Mouse (Mus musculus): ENCODE data around the gene Fgfr2. TPM values are rescaled to one million over a fixed set of nuclear protein-coding genes. Genes with fewer than 3 reads are reported as not detected.

The Fgfr2 gene
- polyA plus RNA-seq, 1 experiment: 52.3 TPM

- TF ChIP-seq POLR2A (IDR thresholded peaks at IDR 0.05; ENCODE audit: borderline replicate concordance, extremely low read depth, insufficient read depth, insufficient read length, poor library complexity, severe bottlenecking): no peak
- TF ChIP-seq CTCF (IDR thresholded peaks at IDR 0.05; ENCODE audit: borderline replicate concordance, extremely low read depth, insufficient read depth, insufficient read length): no peak
- DNase-seq (ENCODE audit: low read depth): no peak
Measured at GRCm38 (mm10) chr7:131778271-131778985, 1344.7 kb downstream of the Fgfr2 start.

DNA sequence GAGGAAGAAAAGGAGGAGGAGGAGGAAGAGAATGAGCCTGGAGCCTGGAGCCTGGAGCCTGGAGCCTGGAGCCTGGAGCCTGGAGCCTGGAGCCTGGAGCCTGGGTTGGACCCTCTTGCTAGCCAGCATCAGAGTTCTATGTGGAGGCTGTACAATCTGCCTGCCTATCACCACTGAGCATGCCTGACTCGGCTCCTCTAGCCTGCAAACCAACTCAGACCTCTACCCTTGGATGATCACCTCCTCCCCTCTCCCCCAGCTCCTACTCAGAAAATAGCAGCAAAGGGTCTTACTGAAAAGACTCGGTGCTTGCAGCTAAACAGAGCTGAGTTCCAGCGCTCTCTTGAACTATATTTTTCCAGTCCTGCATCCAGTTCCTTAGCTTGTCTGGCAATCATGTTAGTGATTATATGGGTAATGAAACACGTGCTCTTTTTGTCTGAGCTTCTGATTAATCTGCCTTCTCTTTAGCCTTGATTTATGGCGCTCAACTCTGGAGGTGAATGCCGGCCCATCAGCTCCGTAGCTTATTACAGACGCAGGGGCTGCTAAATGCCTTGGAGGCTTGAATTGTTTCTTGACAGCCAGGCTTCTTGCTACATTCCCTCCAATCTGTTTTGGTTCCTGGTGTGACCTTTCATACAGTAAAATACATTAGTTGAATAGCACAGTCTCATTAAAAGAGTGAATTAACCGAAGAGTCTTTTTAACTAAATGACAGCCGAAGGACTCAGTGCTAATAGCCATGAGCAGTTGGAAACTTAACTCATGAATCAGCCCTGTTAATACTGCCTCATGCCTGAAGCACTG, 1345.5 kb downstream of the Fgfr2 start:
- no peak for TF ChIP-seq POLR2A (IDR thresholded peaks at IDR 0.05; ENCODE audit: borderline replicate concordance, extremely low read depth, insufficient read depth, insufficient read length, poor library complexity, severe bottlenecking)
- no peak for TF ChIP-seq CTCF (IDR thresholded peaks at IDR 0.05; ENCODE audit: borderline replicate concordance, extremely low read depth, insufficient read depth, insufficient read length)
- peak; percentile 96 for DNase-seq (ENCODE audit: low read depth)

DNA sequence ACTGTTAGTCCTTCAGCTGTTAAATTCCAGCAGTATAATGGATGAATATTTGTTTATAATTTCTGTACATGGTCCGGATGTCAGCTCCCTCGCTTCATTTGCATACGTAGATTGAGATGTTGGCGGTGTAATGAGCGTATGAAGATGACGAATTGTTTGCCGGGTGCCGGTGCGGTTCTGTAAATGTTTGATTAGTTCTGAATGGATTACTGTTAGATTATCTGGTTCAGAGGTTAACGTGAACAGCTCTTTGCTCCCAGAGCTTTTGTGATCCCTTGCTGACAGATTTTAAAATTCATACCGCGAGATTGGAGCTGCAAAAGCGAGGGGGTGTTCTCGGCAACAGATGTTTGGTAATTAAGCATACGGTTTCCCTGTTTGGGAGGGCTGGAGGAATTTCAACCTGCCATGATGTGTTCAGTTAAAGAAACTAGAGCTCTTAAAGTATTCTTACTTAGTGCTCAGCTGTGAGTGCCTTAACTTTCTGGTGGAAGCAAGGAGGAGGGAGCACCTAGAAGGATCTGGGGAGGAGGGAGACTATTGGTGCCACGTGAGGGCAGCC, 1346.9 kb downstream of the Fgfr2 start:
- peak; percentile 64 for DNase-seq (ENCODE audit: low read depth)
- TF ChIP-seq CTCF (IDR thresholded peaks at IDR 0.05; ENCODE audit: borderline replicate concordance, extremely low read depth, insufficient read depth, insufficient read length) (no peak), POLR2A (IDR thresholded peaks at IDR 0.05; ENCODE audit: borderline replicate concordance, extremely low read depth, insufficient read depth, insufficient read length, poor library complexity, severe bottlenecking) (no peak)

DNA sequence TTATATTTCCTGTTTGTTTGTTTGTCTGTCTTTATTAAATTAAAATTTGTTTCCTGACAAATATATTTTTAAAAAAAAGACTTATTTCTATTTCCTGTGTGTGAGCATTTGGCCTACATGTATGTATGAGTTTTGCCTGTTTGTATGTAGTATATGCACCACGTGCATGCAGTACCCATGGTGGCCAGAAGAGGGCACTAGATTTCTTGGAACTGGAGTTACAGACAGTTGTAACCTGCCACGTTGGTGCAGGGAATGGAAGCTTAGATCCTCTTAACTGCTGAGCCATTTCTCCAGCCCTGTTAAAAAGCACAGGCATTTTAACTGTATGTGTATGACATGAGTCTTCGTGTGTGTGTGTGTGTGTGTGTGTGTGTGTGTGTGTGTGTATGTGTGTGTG, 1365.2 kb downstream of the Fgfr2 start:
- TF ChIP-seq CTCF (IDR thresholded peaks at IDR 0.05; ENCODE audit: borderline replicate concordance, extremely low read depth, insufficient read depth, insufficient read length) (peak; percentile 49; the same call in 1 of the 2 replicates), POLR2A (IDR thresholded peaks at IDR 0.05; ENCODE audit: borderline replicate concordance, extremely low read depth, insufficient read depth, insufficient read length, poor library complexity, severe bottlenecking) (no peak)
- no peak for DNase-seq (ENCODE audit: low read depth)

- peak; percentile 53 for DNase-seq (ENCODE audit: low read depth)
- TF ChIP-seq POLR2A (IDR thresholded peaks at IDR 0.05; ENCODE audit: borderline replicate concordance, extremely low read depth, insufficient read depth, insufficient read length, poor library complexity, severe bottlenecking) (no peak), CTCF (IDR thresholded peaks at IDR 0.05; ENCODE audit: borderline replicate concordance, extremely low read depth, insufficient read depth, insufficient read length) (no peak)
Measured at GRCm38 (mm10) chr7:131747152-131748010, 1375.8 kb downstream of the Fgfr2 start.

GRCm38 (mm10) chr7:131746752-131747151, 1376.4 kb downstream of the Fgfr2 start:
- DNase-seq (ENCODE audit: low read depth): peak; percentile 74
- TF ChIP-seq CTCF (IDR thresholded peaks at IDR 0.05; ENCODE audit: borderline replicate concordance, extremely low read depth, insufficient read depth, insufficient read length) (peak; percentile 45; the same call in 1 of the 2 replicates), POLR2A (IDR thresholded peaks at IDR 0.05; ENCODE audit: borderline replicate concordance, extremely low read depth, insufficient read depth, insufficient read length, poor library complexity, severe bottlenecking) (no peak)

- TF ChIP-seq CTCF (IDR thresholded peaks at IDR 0.05; ENCODE audit: borderline replicate concordance, extremely low read depth, insufficient read depth, insufficient read length) (no peak), POLR2A (IDR thresholded peaks at IDR 0.05; ENCODE audit: borderline replicate concordance, extremely low read depth, insufficient read depth, insufficient read length, poor library complexity, severe bottlenecking) (no peak)
- peak; percentile 74 for DNase-seq (ENCODE audit: low read depth)
Measured at GRCm38 (mm10) chr7:131743193-131743592, 1380.0 kb downstream of the Fgfr2 start.

- no peak for TF ChIP-seq CTCF (IDR thresholded peaks at IDR 0.05; ENCODE audit: borderline replicate concordance, extremely low read depth, insufficient read depth, insufficient read length)
- no peak for TF ChIP-seq POLR2A (IDR thresholded peaks at IDR 0.05; ENCODE audit: borderline replicate concordance, extremely low read depth, insufficient read depth, insufficient read length, poor library complexity, severe bottlenecking)
- DNase-seq (ENCODE audit: low read depth): peak; percentile 92
Measured at GRCm38 (mm10) chr7:131722783-131723575, 1400.2 kb downstream of the Fgfr2 start.

GRCm38 (mm10) chr7:131722316-131722715, 1400.8 kb downstream of the Fgfr2 start:
- TF ChIP-seq CTCF (IDR thresholded peaks at IDR 0.05; ENCODE audit: borderline replicate concordance, extremely low read depth, insufficient read depth, insufficient read length) (no peak), POLR2A (IDR thresholded peaks at IDR 0.05; ENCODE audit: borderline replicate concordance, extremely low read depth, insufficient read depth, insufficient read length, poor library complexity, severe bottlenecking) (no peak)
- peak; percentile 72 for DNase-seq (ENCODE audit: low read depth)

GRCm38 (mm10) chr7:131718280-131718679, 1404.9 kb downstream of the Fgfr2 start:
- peak; percentile 86 for DNase-seq (ENCODE audit: low read depth)
- TF ChIP-seq CTCF (IDR thresholded peaks at IDR 0.05; ENCODE audit: borderline replicate concordance, extremely low read depth, insufficient read depth, insufficient read length) (no peak), POLR2A (IDR thresholded peaks at IDR 0.05; ENCODE audit: borderline replicate concordance, extremely low read depth, insufficient read depth, insufficient read length, poor library complexity, severe bottlenecking) (no peak)

Data from brain, embryonic 14.5 days (tissue).